Mouse (Mus musculus) layer of hippocampus, postnatal 25 days (tissue): ENCODE data around the gene Zfp335. TPM values are rescaled to one million over a fixed set of nuclear protein-coding genes. Genes with fewer than 3 reads are reported as not detected.
"Not testable (repeated sequence)": the region's sequence is repeated elsewhere in the genome, so short reads cannot be mapped to it uniquely, and the experiment has no call there.

Experiments used
- DNase-seq, 2 experiments: peaks; one replicate each; pipeline ENCODE4 v3.0.0; 2022; ENCODE audit warnings: mixed read lengths in 2 of 2, low spot score in 1 of 2; ENCODE audit errors: extremely low spot score in 1 of 2
- total RNA-seq, 2 experiments: library from RNA; stranded (reverse); gene quantifications; 2 replicates each; pipeline ENCODE4 v1.2.3; 2021

The Zfp335 gene
- total RNA-seq, 2 experiments from 2014 or later = 23.3 to 29.1 TPM

- no peak for DNase-seq
These were observed 37.3 kb downstream of the Zfp335 start for GRCm38 (mm10) chr2:164874239-164874769.

DNA sequence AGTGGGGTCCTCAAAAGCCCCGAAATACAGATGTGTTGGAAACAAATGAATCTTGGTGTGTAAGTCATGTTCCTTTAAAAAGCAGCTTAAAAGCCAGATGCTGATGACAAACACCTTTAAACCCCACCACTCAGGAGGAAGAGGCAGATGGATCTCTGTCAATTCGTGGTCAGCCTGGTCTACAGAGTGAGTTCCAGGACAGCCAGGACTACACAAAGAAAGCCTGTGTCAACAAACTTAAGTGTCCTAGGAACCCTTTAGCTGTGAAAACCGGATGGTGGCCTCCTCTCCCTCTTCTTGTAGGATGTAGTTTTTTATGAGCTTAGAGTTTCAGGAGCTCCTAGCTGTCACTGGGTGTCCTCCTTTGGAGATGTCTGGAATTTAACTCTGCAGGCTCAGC, 37.9 kb downstream of the Zfp335 start:
- DNase-seq = no peak

GRCm38 (mm10) chr2:164871602-164872303, 39.8 kb downstream of the Zfp335 start:
- no peak for DNase-seq

- no peak for DNase-seq
These were observed 43.1 kb downstream of the Zfp335 start for GRCm38 (mm10) chr2:164868491-164868890.

DNA sequence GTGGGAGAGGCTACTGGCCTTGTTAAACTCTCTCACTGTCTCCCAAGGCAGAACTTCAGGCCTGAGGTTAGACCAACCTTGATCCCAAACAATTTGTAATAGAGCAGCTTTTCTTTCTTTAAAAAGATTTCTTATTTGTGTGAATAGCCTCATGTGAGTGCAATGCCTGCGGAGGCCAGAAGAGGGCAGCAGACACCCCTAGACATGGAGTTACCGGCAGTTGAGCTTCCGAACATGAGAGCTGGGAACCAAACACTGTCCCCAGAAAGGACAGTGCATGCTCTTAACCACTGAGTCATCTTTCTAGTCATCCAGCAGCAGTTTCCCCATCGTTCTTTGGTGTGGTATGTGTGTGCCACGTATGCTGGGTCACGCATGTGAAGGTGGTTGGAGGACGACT, 44.0 kb downstream of the Zfp335 start:
- no peak for DNase-seq

GRCm38 (mm10) chr2:164866741-164867551, 44.6 kb downstream of the Zfp335 start:
- no peak for DNase-seq

DNA sequence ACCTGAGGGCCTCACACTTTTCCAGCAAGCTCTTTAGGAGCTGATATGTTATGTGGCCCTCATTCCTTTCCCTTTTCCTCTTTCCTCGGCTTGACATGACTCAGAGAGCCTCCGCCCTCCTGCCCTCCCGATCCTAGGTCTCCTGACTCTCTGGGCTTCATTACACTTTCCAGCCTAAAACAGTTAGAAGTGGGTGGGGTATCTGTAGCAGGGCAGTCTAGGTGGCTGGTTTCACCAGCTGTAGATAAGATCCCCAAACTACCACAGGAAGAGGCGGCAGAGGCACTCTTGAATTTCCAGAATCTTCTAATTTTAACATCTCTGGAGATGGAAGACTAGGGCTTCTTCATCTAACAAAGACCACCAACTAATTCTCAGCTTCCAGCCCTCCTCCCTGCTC, 47.0 kb downstream of the Zfp335 start:
- DNase-seq = no peak

DNA sequence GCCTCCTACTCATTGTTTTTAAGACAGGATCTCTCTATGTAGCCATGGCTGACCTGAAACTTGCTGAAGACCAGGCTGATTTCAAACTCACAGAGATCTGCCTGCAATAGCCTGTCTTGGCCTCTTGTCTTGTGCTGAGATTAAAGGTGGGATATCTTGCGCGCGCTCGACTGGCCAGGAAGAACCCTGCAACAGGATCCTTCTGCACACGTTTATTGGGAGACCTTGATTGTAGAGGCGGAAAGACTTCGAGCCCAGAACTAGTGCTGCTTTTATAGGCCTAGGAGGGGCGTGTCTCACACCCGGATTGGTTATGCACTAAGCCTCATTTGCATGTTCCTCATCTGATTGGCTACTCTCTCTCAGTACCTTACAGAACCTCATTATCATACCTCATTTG, 48.1 kb downstream of the Zfp335 start:
- DNase-seq = not testable (repeated sequence)

GRCm38 (mm10) chr2:164862179-164862861, 49.2 kb downstream of the Zfp335 start:
- DNase-seq = no peak

- no peak for DNase-seq
These were observed 50.5 kb downstream of the Zfp335 start for GRCm38 (mm10) chr2:164861094-164861493.

GRCm38 (mm10) chr2:164859640-164860432, 51.7 kb downstream of the Zfp335 start:
- no peak for DNase-seq

DNA sequence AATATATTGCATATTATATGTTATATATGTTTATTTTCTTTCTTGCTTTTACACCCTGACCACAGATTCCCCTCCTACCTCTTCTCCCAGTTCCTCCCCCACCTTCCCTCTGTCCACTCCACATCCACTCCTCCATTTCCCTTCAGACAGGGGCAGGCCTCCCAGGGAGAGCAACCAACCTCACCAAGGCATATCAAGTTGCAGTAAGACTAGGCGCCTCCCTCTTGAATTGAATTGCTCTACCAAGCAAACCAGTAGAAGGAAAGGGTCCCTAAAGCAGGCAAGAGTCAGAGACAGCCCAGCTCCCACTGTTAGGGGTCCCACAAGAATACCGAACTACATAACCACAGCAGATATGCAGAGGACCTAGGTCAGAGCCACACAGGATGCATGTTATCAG, 52.4 kb downstream of the Zfp335 start:
- no peak for DNase-seq

DNA sequence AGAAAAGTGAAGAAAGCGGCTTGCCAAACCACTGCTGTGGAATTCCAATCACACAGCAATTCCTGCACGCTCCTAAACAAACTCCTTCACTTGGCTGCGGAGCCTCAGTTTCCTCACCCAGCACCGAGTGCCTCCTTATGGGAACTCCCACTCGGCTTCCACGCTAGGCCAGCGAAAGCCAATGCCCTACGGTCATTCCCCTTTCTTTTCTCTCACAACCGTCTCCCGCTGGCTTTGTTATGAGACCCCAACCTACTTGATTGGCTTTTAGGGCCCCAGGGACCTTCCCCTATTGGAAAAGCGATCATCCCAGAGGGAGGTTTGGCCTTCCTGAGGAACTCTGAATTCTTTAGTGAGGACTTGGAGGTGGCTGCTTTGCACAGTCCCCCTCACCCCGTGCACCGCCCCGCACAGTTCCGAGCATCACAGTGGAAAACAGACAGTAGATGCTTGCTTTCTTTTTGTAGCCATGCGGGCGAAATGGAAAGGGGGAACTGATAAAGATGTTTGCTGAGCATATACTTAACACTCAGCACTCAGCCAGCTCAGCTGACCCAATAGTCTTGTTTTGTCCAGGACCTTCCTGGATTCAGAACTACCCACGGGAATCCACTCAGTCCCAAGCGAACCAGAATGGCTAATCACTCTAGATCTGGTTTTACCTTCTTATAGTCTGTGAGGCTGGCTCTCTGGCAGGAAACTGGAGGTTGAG, 53.6 kb downstream of the Zfp335 start:
- DNase-seq = no peak

DNA sequence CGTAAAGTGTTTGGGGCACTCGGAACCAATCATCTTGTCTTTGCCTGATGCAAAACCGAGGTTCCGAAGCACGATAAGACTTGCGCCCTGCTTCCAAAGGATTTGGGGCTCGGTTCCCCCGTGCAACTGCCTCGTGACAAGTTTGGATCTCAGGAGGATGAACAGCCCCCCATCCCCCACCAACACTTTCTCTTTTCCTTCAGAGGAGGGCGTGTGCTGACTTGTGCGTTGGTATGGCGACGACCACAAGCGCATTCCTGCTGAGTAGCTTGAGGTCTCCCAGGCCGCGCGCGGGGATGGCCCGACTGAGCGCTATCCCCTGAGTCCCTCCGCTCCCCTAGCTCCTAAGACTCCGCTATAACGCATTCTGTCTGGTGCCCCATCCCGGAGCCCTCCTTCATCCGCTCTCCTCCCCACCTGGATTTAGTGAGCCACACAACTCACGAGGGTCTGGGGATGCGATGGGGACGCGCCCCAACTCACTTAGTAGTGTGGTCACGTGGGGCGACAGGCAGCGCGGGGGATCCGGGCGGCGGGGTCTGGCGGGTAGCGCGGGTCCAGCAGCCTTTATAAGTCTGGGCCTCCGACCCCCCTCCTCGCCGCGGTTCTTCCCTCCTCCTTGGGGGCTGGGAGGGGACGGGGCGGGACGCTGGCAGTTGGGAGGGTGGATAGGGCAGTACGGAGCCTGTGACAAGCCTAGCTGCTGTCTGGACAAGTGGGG, 54.3 kb downstream of the Zfp335 start, which contains the start of gene Pltp:
Gene Pltp, minus strand, starts transcription at position 611 of the 721 bp plus-strand sequence.
- DNase-seq = peak in 1 of 2 experiments; percentile 30

GRCm38 (mm10) chr2:164856309-164857100, 55.1 kb downstream of the Zfp335 start:
- no peak for DNase-seq

DNA sequence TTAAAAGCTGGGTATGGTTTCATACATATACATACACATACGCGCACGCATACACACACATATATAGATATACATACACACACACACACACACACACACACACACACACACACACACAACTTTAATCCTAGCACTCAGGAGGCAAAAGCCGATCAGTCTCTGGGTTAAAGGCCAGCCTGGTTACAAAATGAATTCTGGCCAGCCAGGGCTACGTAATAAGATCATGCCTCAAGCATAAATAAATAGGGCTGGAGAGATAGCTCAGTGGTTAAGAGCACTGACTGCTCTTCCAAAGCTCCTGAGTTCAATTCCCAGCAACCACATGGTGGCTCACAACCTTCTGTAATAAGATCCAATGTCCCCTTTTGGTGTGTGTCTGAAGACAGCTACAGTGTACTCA, 56.0 kb downstream of the Zfp335 start:
- DNase-seq = not testable (repeated sequence)

DNA sequence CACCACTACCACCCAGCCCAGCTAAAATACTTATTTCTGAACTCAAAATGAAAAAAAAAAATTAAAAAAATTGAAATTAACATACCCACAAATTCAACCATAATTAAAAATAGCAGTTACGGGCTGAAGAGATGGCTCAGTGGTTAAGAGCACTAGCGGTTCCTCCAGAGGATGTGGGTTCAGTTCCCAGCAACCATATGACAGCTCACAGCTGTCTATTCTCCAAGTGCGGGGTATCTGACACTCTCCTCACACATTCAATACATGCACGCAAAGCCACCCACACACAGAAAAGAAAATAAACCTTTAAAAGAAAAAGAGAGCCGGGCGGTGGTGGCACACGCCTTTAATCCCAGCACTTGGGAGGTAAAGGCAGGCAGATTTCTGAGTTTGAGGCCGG, 61.5 kb downstream of the Zfp335 start:
- no peak for DNase-seq

DNA sequence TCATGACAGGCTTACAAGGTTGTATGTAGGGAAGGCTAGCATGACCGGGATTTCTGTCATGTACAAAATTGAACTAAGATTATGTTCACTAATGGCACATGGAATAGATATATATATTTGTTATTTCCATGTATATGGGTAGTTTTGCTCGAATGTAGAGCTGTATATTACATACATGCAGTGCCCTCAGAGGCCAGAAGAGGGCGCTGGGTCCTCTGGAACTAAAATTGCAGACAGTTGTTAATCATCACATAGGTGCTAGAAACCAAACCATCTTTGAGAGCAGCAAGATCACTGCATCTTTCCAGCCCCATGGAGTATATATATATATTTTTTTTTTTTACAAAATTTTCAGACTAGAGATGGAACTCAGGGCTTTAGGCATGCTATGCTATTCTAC, 65.8 kb downstream of the Zfp335 start:
- no peak for DNase-seq
